Mouse (Mus musculus) neural tube, embryonic 15.5 days (tissue): ENCODE results near the gene Atxn7l1. TPM values are rescaled to one million over a fixed set of nuclear protein-coding genes. Genes with fewer than 3 reads are reported as not detected.

Source experiments
- ATAC-seq: fragments of 200-750 bp; cut with Nextera tagmentation; 2 replicates; pipeline ENCODE4 v1.8.0; 2017; ENCODE audit warnings: mild to moderate bottlenecking, moderate TSS enrichment, moderate library complexity; ENCODE audit not compliant: low FRiP score
- H3K27ac ChIP-seq: fragments of 300-500 bp; sonication (generic); replicated peaks from 2 replicates; pipeline ENCODE4 v1.5.1; 2015; ENCODE audit warnings: mild to moderate bottlenecking, inconsistent platforms
- H3K27me3 ChIP-seq: fragments of 300-500 bp; sonication (generic); replicated peaks from 2 replicates; pipeline ENCODE4 v1.6.1; 2015; ENCODE audit warnings: inconsistent platforms
- H3K36me3 ChIP-seq: fragments of 300-500 bp; sonication (generic); 2 replicates; pipeline ENCODE4 v1.6.1; 2015; ENCODE audit warnings: inconsistent platforms
- H3K4me1 ChIP-seq: fragments of 300-500 bp; sonication (generic); 2 replicates; pipeline ENCODE4 v1.6.1; 2015; ENCODE audit warnings: inconsistent platforms
- H3K4me2 ChIP-seq: fragments of 300-500 bp; sonication (generic); 2 replicates; pipeline ENCODE4 v1.6.1; 2015; ENCODE audit warnings: inconsistent platforms, mild to moderate bottlenecking, moderate library complexity
- H3K4me3 ChIP-seq: fragments of 300-500 bp; sonication (generic); replicated peaks from 2 replicates; pipeline ENCODE4 v1.5.1; 2015; ENCODE audit warnings: mild to moderate bottlenecking, inconsistent platforms
- H3K9ac ChIP-seq: fragments of 300-500 bp; sonication (generic); replicated peaks from 2 replicates; pipeline ENCODE4 v1.6.1; 2015; ENCODE audit warnings: mild to moderate bottlenecking, inconsistent platforms
- H3K9me3 ChIP-seq: fragments of 300-500 bp; sonication (generic); replicated peaks from 2 replicates; pipeline ENCODE4 v1.6.1; 2016; ENCODE audit warnings: inconsistent platforms
- WGBS: fragments of 180-500 bp; shearing (Covaris S2); methylation state at CpG from one replicate; pipeline ENCODE4 v1.1.7; 2015; ENCODE audit warnings: mixed read lengths; 5-methylcytosine and 5-hydroxymethylcytosine counted together
- polyA plus RNA-seq: library from polyadenylated mRNA; unstranded; fragments of >200 nt; fragmentation: Nextera tagmentation; extraction: Ambion mirVana; gene quantifications from 2 replicates; pipeline ENCODE4 v1.2.1, GENCODE M21; 2015

Gene Atxn7l1
- polyA plus RNA-seq, 1 experiment from 2014 or later: 19.4 TPM

- ATAC-seq: no peak
- Histone ChIP-seq H3K4me2 (no peak overlapping the region), H3K4me1 (peaks cover 10% of the 10 kb centered on the region), H3K27ac (no peak overlapping the region), H3K27me3 (no peaks in the 10 kb centered on the region), H3K36me3 (0 out of 2 replicates have a peak, but pooled peaks cover 8% of the 10 kb centered on the region), H3K9ac (no peak overlapping the region), H3K4me3 (no peak overlapping the region), H3K9me3 (no peaks in the 10 kb centered on the region)
- WGBS: 89% methylated on average over 10 of the region's 10 CpGs
Observed at GRCm38 (mm10) chr12:33358345-33358744, 210.9 kb downstream of the Atxn7l1 start.

- no peaks in the 10 kb centered on the region for H3K9me3 ChIP-seq
- no peak overlapping the region for H3K9ac ChIP-seq
- H3K27ac ChIP-seq: no peak overlapping the region
- no peak overlapping the region for H3K4me2 ChIP-seq
- H3K36me3 ChIP-seq: 0 out of 2 replicates have a peak, but pooled peaks cover 12% of the 10 kb centered on the region
- H3K4me3 ChIP-seq: no peak overlapping the region
- ATAC-seq: no peak
- peaks cover 10% of the 10 kb centered on the region for H3K4me1 ChIP-seq
- H3K27me3 ChIP-seq: no peaks in the 10 kb centered on the region
- 94% methylated on average over 7 of the region's 7 CpGs for WGBS
Observed at GRCm38 (mm10) chr12:33359209-33359608, 211.7 kb downstream of the Atxn7l1 start.

GRCm38 (mm10) chr12:33359878-33360482 is 212.5 kb downstream of the Atxn7l1 start:
- no peak overlapping the region for H3K4me2 ChIP-seq
- H3K9me3 ChIP-seq: no peaks in the 10 kb centered on the region
- H3K36me3 ChIP-seq: 0 out of 2 replicates have a peak, but pooled peaks cover 12% of the 10 kb centered on the region
- no peak overlapping the region for H3K9ac ChIP-seq
- H3K4me3 ChIP-seq: no peak overlapping the region
- peak overlapping the region; percentile 6; the same call in 1 of the 2 replicates for H3K27ac ChIP-seq
- no peaks in the 10 kb centered on the region for H3K27me3 ChIP-seq
- H3K4me1 ChIP-seq: peaks cover 10% of the 10 kb centered on the region
- 83% methylated on average over 5 of the region's 5 CpGs for WGBS
- peak; percentile 30; the same call in 1 of the 2 replicates for ATAC-seq

- no peaks in the 10 kb centered on the region for H3K9me3 ChIP-seq
- no peak overlapping the region for H3K4me3 ChIP-seq
- no peak overlapping the region for H3K4me2 ChIP-seq
- H3K4me1 ChIP-seq: peaks cover 10% of the 10 kb centered on the region
- ATAC-seq: peak; percentile 25; the same call in 1 of the 2 replicates
- no peaks in the 10 kb centered on the region for H3K27me3 ChIP-seq
- no peak overlapping the region for H3K9ac ChIP-seq
- H3K27ac ChIP-seq: peak overlapping the region; percentile 54; the same call in 1 of the 2 replicates
- 44% methylated on average over 6 of the region's 6 CpGs for WGBS
- 0 out of 2 replicates have a peak, but pooled peaks cover 12% of the 10 kb centered on the region for H3K36me3 ChIP-seq
Observed at GRCm38 (mm10) chr12:33360729-33361128, 213.2 kb downstream of the Atxn7l1 start.

- ATAC-seq: no peak
- H3K4me3 ChIP-seq: no peak overlapping the region
- H3K27me3 ChIP-seq: no peaks in the 10 kb centered on the region
- H3K9me3 ChIP-seq: no peaks in the 10 kb centered on the region
- H3K9ac ChIP-seq: no peak overlapping the region
- no peak overlapping the region for H3K27ac ChIP-seq
- 86% methylated on average over 8 of the region's 8 CpGs for WGBS
- H3K36me3 ChIP-seq: peaks cover 28% of the 10 kb centered on the region
- no peak overlapping the region for H3K4me2 ChIP-seq
- H3K4me1 ChIP-seq: peaks cover 10% of the 10 kb centered on the region
Observed at GRCm38 (mm10) chr12:33364511-33364910, 217.0 kb downstream of the Atxn7l1 start.

GRCm38 (mm10) chr12:33365133-33365532 is 217.6 kb downstream of the Atxn7l1 start:
- Histone ChIP-seq H3K27ac (no peak overlapping the region), H3K36me3 (peaks cover 25% of the 10 kb centered on the region), H3K9ac (no peak overlapping the region), H3K4me1 (peaks cover 7% of the 10 kb centered on the region), H3K9me3 (no peaks in the 10 kb centered on the region), H3K4me3 (no peak overlapping the region), H3K27me3 (no peaks in the 10 kb centered on the region), H3K4me2 (no peak overlapping the region)
- no peak for ATAC-seq
- WGBS: 83% methylated on average over 8 of the region's 8 CpGs

GRCm38 (mm10) chr12:33369555-33369954 is 222.1 kb downstream of the Atxn7l1 start:
- ATAC-seq: no peak
- H3K9ac ChIP-seq: no peak overlapping the region
- H3K4me3 ChIP-seq: no peak overlapping the region
- no peaks in the 10 kb centered on the region for H3K27me3 ChIP-seq
- H3K4me2 ChIP-seq: no peak overlapping the region
- H3K27ac ChIP-seq: no peak overlapping the region
- H3K4me1 ChIP-seq: no peaks in the 10 kb centered on the region
- WGBS: 89% methylated on average over 3 of the region's 3 CpGs
- H3K9me3 ChIP-seq: no peaks in the 10 kb centered on the region
- peaks cover 21% of the 10 kb centered on the region for H3K36me3 ChIP-seq

- Histone ChIP-seq H3K9ac (no peak overlapping the region), H3K9me3 (no peaks in the 10 kb centered on the region), H3K36me3 (no peaks in the 10 kb centered on the region), H3K27ac (no peak overlapping the region), H3K27me3 (no peaks in the 10 kb centered on the region), H3K4me1 (peaks cover 7% of the 10 kb centered on the region; the same call in 1 of the 2 replicates), H3K4me3 (peak overlapping the region; percentile 26), H3K4me2 (peak overlapping the region; percentile 51)
- peak; percentile 83 for ATAC-seq
- WGBS: 18% methylated on average over 22 of the region's 22 CpGs
Observed at GRCm38 (mm10) chr12:33379624-33380445, 232.3 kb downstream of the Atxn7l1 start.

- Histone ChIP-seq H3K4me2 (no peak overlapping the region), H3K9me3 (no peaks in the 10 kb centered on the region), H3K27ac (no peak overlapping the region), H3K36me3 (no peaks in the 10 kb centered on the region), H3K9ac (no peak overlapping the region), H3K4me1 (no peaks in the 10 kb centered on the region), H3K4me3 (no peak overlapping the region), H3K27me3 (0 out of 2 replicates have a peak, but pooled peaks cover 9% of the 10 kb centered on the region)
- ATAC-seq: peak; percentile 53; the same call in 1 of the 2 replicates
- 12% methylated on average over 5 of the region's 5 CpGs for WGBS
Observed at GRCm38 (mm10) chr12:33388842-33389241, 241.3 kb downstream of the Atxn7l1 start.

DNA sequence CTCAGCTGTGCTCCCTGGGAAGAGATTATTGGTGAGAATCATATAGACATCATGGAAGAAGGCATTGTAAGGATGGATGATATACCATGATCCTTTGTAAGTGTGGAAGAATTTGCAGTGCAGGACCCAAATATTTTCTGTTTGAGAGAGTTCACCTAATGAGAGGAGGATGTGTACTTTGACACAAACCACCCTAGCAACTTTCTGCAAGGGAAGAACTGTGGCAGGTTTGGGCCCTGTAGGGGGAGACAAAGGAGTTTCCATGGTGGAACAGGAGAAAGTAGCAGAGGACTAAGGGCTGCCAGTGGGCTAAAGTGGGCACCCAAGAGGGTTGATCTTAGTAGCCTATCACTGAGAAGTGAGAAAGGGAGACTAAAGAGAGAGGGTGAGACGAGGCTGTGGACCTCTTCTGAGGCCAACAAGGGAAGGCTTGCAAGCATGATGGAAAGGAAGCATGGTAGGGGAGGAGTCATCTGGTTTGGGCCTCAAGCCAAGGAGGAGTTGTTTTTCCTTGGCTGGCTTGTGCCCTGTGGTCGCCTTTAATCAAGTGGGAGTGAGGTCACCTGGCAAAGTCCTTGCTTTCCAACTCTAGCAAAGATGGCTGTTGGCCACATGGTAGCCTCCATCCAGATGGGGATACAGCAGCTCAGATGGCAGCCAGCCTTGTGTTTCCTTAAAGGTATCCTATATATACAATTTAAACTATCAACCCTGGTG is 243.5 kb downstream of the Atxn7l1 start:
- H3K27ac ChIP-seq: no peak overlapping the region
- no peaks in the 10 kb centered on the region for H3K36me3 ChIP-seq
- peaks cover 13% of the 10 kb centered on the region for H3K4me1 ChIP-seq
- H3K4me3 ChIP-seq: no peak overlapping the region
- 0 out of 2 replicates have a peak, but pooled peaks cover 9% of the 10 kb centered on the region for H3K27me3 ChIP-seq
- no peak overlapping the region for H3K9ac ChIP-seq
- H3K4me2 ChIP-seq: no peak overlapping the region
- no peaks in the 10 kb centered on the region for H3K9me3 ChIP-seq
- ATAC-seq: no peak
- WGBS: 80% methylated on average over 2 of the region's 2 CpGs

- Histone ChIP-seq H3K4me1 (peaks cover 13% of the 10 kb centered on the region), H3K27ac (peak within 1 kb of the TSS; percentile 82), H3K27me3 (no peaks in the 10 kb centered on the region), H3K9ac (peak within 1 kb of the TSS; percentile 40), H3K4me3 (peak within 1 kb of the TSS; percentile 37), H3K36me3 (no peaks in the 10 kb centered on the region), H3K4me2 (peak within 1 kb of the TSS; percentile 65), H3K9me3 (no peaks in the 10 kb centered on the region)
- WGBS: 3% methylated on average over 24 of the region's 24 CpGs
- ATAC-seq: peak; percentile 90
Observed at GRCm38 (mm10) chr12:33394804-33395623, 247.5 kb downstream of the Atxn7l1 start, which contains the start of gene Efcab10. Gene Efcab10, plus strand, starts transcription at chr12:33394854.
